Mouse (Mus musculus) lung, adult 2 months (tissue): ENCODE measurements at regions not wholly inside any gene's neighbourhood (a gene's known extent, or its start where the extent isn't known, plus 50 kb on each side); places are given as distances from the start of the nearest gene placed in this dataset.

Experiments used
- CTCF ChIP-seq: fragments of 200-500 bp; IDR thresholded peaks from 2 replicates; pipeline ENCODE4 v1.5.1; 2011; ENCODE audit warnings: mild to moderate bottlenecking, low read length, control low read depth; ENCODE audit not compliant: insufficient read depth
- POLR2A ChIP-seq: fragments of 200-500 bp; IDR thresholded peaks from 2 replicates; pipeline ENCODE4 v1.6.1; 2011; ENCODE audit warnings: low read depth, mild to moderate bottlenecking, control low read depth, low read length, borderline replicate concordance; ENCODE audit errors: extremely low read depth

DNA sequence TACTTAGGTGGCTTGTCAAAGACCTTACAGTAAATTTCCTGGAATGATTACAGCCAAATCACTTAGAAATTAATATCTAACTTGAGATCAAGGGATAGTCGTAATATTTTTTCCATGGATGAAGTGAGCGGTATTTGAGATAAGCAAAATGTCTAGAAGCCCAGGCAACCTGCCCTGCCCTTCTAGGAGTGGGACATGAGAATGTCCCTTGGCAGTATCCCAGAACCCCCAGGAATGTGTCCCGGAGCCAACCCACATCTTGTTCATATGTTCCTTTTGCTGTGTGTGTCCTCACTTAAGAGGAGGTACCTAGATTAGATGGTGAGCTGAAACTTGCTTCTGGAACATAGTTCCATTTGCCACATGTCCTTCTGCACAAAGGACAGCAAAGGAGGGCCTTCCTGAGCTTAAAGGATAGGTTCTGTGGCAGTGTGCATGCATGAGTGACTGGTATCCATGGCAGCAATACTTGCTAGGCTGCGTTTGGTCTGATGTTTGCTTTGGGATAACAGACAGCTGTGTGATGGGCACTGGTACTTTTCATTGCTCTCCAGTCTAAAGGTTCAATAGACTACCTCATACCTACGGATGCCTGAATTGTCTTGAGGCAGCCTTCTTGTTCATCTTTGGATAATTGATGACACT, 231.0 kb upstream of the Krr1 start:
- TF ChIP-seq POLR2A (no peak), CTCF (no peak)
